Mouse (Mus musculus): ENCODE measurements around the gene Tmem51. TPM values are rescaled to one million over a fixed set of nuclear protein-coding genes. Genes with fewer than 3 reads are reported as not detected.

The Tmem51 gene
- polyA plus RNA-seq, 1 experiment = not detected

DNA sequence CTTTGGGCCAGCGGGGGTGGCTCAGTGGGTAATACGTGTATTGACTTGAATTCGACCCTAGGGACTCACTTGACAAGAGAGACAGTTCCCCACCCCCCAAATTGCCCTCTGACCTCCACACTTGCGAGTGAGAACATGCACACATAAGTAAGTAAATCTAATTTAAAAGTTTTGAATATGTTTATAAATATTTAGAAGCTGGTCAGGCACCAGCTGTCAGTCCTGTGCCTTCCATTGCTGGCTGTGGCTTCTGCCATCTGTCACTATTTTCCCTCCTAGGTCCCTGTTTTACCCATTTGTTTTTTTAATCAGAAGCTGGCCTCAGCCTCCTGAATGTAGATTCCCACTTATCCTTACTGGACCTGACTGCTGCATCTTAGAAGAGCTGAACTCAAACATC, 4.3 kb upstream of the Tmem51 start:
- no peak for TF ChIP-seq GATA1 (IDR thresholded peaks at IDR 0.05; ENCODE audit: low read length)

- no peak for TF ChIP-seq GATA1 (IDR thresholded peaks at IDR 0.05; ENCODE audit: low read length)
Observed at GRCm38 (mm10) chr4:142084936-142085563, 946 bp upstream of the Tmem51 start.

GRCm38 (mm10) chr4:142083762-142084130, 358 bp downstream of the Tmem51 start:
- no peak for TF ChIP-seq GATA1 (IDR thresholded peaks at IDR 0.05; ENCODE audit: low read length)

- no peak for TF ChIP-seq GATA1 (IDR thresholded peaks at IDR 0.05; ENCODE audit: low read length)
Observed at GRCm38 (mm10) chr4:142083193-142083592, 911 bp downstream of the Tmem51 start.

- TF ChIP-seq GATA1 (IDR thresholded peaks at IDR 0.05; ENCODE audit: low read length) = no peak
Observed at GRCm38 (mm10) chr4:142082703-142083102, 1.4 kb downstream of the Tmem51 start.

GRCm38 (mm10) chr4:142081631-142082283, 2.3 kb downstream of the Tmem51 start:
- TF ChIP-seq GATA1 (IDR thresholded peaks at IDR 0.05; ENCODE audit: low read length) = no peak

DNA sequence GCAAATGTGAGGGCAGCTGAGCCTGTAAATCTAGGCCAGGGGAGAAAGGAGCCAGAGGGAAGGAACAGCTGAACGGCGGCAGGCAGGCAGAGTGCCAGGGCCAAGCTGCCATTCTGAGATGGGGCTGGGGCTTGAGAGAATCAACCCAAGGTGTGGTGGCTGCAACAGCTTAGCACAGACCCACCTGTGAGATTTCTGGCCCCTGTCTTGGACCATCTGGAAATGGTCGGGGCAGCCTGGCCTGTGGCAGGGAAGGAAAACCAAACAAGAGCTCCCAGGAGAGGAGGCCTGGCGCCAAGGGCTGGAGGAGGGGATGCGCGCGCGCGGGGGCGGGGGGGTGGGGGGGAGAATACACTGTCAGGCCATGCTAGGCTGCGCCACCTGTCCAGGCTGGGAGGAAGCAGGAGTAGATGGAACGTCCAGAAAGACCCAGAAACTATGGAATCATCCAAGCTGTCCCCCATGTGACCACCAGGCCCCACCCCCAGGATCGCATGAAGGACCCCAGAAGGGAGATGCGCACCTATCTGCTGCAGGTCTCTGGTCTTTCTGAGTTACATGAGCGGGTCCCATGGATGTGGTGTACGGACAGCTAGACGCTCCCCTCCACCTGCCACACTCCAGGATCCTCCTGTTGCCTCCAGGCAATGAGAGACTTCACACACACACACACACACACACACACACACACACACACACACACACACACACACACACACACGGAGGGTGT, 3.0 kb downstream of the Tmem51 start:
- no peak for TF ChIP-seq GATA1 (IDR thresholded peaks at IDR 0.05; ENCODE audit: low read length)

DNA sequence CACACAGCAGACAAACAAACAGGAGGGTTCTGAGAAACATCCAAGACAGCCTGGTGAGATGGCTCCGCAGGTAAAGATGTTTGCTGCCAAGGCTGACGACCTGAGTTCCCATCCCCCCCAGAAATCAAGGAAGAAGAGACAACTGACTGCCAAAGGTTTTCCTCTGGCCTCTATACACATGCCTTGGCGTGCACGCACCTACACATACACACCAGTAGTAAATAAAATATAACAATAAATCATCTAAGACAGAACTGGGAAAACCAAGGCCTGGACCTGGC, 3.7 kb downstream of the Tmem51 start:
- no peak for TF ChIP-seq GATA1 (IDR thresholded peaks at IDR 0.05; ENCODE audit: low read length)

- no peak for TF ChIP-seq GATA1 (IDR thresholded peaks at IDR 0.05; ENCODE audit: low read length)
Observed at GRCm38 (mm10) chr4:142079629-142080486, 4.2 kb downstream of the Tmem51 start.

DNA sequence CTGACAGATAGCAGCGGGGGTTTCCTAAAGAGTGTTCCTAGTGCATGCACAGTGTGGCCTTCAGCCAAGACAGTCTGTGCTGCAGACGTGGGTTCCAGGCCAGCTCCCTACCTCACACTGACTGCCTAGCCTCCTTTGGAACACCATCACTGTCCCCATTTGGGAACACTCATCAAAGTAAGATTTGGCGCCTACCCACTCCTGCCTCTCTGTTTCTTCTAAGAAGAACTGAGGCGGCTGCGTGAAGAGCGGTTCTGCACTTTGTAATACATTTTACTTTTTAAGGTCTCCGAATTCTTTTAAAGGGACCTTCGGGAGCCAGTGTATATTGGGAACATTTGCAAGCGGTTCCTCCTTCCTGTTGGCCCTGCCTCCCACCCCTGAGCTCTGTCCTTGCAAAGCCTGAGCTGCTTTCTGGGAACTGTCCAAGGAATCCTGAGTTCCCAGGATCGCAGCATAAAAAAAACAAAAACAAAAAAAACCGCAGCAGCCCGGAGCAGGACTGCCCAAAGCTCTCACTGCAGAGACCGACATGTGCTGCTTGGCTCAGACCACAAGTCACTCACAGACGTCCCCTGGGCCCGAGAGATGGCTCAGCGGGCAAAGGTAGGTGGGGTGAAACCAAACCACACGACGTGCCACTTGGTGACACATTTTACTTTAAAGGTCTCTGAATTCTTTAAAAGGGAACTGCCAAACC, 6.4 kb downstream of the Tmem51 start:
- TF ChIP-seq GATA1 (IDR thresholded peaks at IDR 0.05; ENCODE audit: low read length) = no peak

- no peak for TF ChIP-seq GATA1 (IDR thresholded peaks at IDR 0.05; ENCODE audit: low read length)
Observed at GRCm38 (mm10) chr4:142076883-142077282, 7.2 kb downstream of the Tmem51 start.

DNA sequence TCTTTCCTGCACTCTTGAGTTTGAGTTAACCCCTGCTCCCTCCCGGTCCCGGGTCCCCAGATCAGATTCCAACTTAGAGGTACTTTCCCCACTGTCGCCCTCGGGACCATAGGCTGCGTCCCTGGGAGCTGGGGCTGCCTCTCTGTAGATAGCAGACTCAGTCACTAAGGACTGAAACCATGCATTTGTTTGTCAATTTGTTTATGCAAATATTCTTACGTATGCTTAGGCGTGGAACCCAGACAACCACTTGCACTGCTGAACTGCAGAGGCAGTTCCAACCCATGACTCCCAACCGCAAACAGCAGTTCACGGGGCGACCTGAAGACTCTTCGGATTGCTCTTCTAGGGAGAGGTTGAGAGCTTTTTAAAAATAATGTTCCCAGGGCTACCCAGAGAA, 8.2 kb downstream of the Tmem51 start:
- TF ChIP-seq GATA1 (IDR thresholded peaks at IDR 0.05; ENCODE audit: low read length) = no peak

GRCm38 (mm10) chr4:142074060-142074732, 9.9 kb downstream of the Tmem51 start:
- TF ChIP-seq GATA1 (IDR thresholded peaks at IDR 0.05; ENCODE audit: low read length) = no peak

GRCm38 (mm10) chr4:142071243-142071991, 12.7 kb downstream of the Tmem51 start:
- TF ChIP-seq GATA1 (IDR thresholded peaks at IDR 0.05; ENCODE audit: low read length) = no peak
